In the genomic region with DNA sequence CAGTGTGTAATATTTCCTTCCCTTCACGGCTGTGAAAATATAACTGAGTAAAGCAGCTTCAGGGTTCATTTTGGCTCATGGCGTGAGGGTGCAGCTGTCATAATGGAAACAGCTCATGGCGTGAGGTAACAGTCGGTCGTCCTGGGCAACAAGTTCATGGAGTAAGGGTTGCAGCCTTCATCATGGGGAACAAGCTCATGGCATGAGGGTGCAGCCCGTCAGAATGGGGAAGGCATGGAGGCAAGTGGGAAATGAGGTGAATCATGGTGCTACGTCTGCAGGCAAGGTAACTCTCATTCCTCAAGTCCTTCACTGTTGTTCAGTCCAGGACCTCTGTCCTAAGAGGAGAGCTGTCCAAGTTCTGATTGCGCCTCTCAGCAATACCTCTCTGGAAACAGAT, we compare ENCODE assay signal across 18 mouse cellular contexts. TPM values are rescaled to one million over a fixed set of nuclear protein-coding genes. Genes with fewer than 3 reads are reported as not detected.
"Had no signal": no experiment of that assay in that cellular context is flagged by ENCODE, and none has a peak within 500 bp of the region (broad histone marks: within the 10 kb centered on the region; RNA-seq: fewer than 3 reads in every experiment).

No protein-coding gene starts in this region.

- H3K4me1 ChIP-seq: limb, embryonic 15.5 days; liver, embryonic 12.5 days; midbrain, embryonic 15.5 days; neural tube, embryonic 12.5 days; stomach, embryonic 15.5 days had no signal

- H3K4me2 ChIP-seq: limb, embryonic 15.5 days; liver, embryonic 12.5 days; lung, embryonic 14.5 days; midbrain, embryonic 15.5 days; neural tube, embryonic 12.5 days; stomach, embryonic 15.5 days had no signal

- H3K36me3 ChIP-seq: limb, embryonic 15.5 days; liver, embryonic 12.5 days; midbrain, embryonic 15.5 days; neural tube, embryonic 12.5 days; stomach, embryonic 15.5 days had no signal

- H3K9me3 ChIP-seq: limb, embryonic 15.5 days; liver, embryonic 12.5 days; midbrain, embryonic 15.5 days; neural tube, embryonic 12.5 days; stomach, embryonic 15.5 days had no signal

- H3K27ac ChIP-seq: limb, embryonic 15.5 days; liver, embryonic 12.5 days; liver, embryonic 14.5 days; macrophage; midbrain, embryonic 15.5 days; neural tube, embryonic 12.5 days; stomach, embryonic 15.5 days; stomach, postnatal 0 days had no signal

- H3K9ac ChIP-seq: limb, embryonic 15.5 days; liver, embryonic 12.5 days; liver, embryonic 14.5 days; lung, embryonic 14.5 days; midbrain, embryonic 15.5 days; neural tube, embryonic 12.5 days; stomach, embryonic 15.5 days had no signal

- DNase-seq: lung, adult 18-20 months; lung, embryonic 14.5 days; lung, postnatal 14 days; lung, postnatal 36 days; right cerebral cortex, postnatal 14 days; thymus, adult 2 months; thymus, postnatal 25 days; thymus, postnatal 4 days had no signal

- H3K27me3 ChIP-seq: limb, embryonic 15.5 days; liver, embryonic 12.5 days; midbrain, embryonic 15.5 days; neural tube, embryonic 12.5 days; stomach, embryonic 15.5 days had no signal

- ATAC-seq: liver, embryonic 12.5 days; midbrain, embryonic 15.5 days had no signal

- H3K4me3 ChIP-seq: limb, embryonic 15.5 days; liver, embryonic 12.5 days; midbrain, embryonic 15.5 days; neural tube, embryonic 12.5 days; stomach, embryonic 15.5 days had no signal

RNA-seq across cellular contexts. Expression of a gene that starts 28.6 kb away (rescaled TPM):
- total RNA-seq: monocyte, adult 5-6 weeks; neutrophil, adult 5-6 weeks had no signal
- polyA plus RNA-seq: macrophage had no signal
